Mouse (Mus musculus) heart, postnatal 0 days (tissue): ENCODE data around the gene Pik3c2b.
"Not testable (repeated sequence)": the region's sequence is repeated elsewhere in the genome, so short reads cannot be mapped to it uniquely, and the experiment has no call there.

Experiments
- CTCF ChIP-seq: IDR thresholded peaks from 2 replicates; pipeline ENCODE4 v1.5.1; 2016; ENCODE audit warnings: antibody characterized with exemption, control low read depth, low read depth
- EP300 ChIP-seq: IDR thresholded peaks from 2 replicates; pipeline ENCODE4 v1.6.1; 2016; ENCODE audit warnings: antibody characterized with exemption, low read depth

- TF ChIP-seq CTCF, EP300: not testable (repeated sequence)
Observed at GRCm38 (mm10) chr1:133025796-133026190, 19.7 kb upstream of the Pik3c2b start.
